Mouse (Mus musculus) cerebellum, adult 8-10 months (tissue): ENCODE results near the gene Nlrx1.
"Not testable (repeated sequence)": the region's sequence is repeated elsewhere in the genome, so short reads cannot be mapped to it uniquely, and the experiment has no call there.

ENCODE experiments used
- DNase-seq: peaks from one replicate; pipeline ENCODE4 v3.0.0; 2022

Nlrx1 gene

DNA sequence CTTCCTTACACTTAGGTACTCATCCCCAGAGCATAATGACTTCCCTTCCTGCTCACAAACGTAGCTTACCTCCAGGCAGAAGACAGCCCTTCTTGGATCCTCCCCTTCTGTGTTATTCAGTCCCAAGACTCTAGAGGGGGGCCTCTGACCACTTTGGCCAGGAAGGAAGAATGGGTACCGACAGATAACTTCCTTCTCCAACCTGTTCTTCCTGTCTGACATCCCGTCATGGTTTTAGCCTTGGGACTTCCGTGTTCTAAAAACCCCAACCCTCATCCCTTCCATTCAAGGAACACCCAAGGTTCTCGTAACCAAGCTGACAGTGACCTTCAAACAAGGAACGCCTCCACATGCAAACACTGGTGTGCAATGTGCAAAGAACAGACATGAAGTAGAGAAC lies at the start of gene Nlrx1:
Gene Nlrx1, minus strand, starts transcription at position 168 of the 400 bp plus-strand sequence.
- no peak for DNase-seq

DNA sequence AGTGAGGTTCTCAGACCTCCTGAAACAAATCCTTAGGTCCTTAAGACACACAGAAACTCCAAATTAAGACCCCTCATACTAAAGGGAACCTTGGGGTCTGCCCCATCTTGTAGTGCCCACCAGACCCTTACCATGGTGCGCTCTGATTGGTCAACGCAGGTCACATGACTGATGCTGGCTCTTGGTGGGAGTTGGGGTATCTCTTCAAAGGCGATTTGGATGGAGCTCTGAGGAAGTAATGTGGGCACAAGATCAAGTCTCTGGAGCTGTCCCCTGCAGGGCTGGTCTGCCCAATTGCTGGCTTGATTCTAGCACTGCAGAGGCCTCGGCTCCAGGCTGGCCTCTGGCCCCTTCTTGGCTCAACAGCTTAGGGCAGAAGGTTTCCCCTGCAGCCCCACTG lies 49.1 kb upstream of the Nlrx1 start:
- DNase-seq, result no peak

DNA sequence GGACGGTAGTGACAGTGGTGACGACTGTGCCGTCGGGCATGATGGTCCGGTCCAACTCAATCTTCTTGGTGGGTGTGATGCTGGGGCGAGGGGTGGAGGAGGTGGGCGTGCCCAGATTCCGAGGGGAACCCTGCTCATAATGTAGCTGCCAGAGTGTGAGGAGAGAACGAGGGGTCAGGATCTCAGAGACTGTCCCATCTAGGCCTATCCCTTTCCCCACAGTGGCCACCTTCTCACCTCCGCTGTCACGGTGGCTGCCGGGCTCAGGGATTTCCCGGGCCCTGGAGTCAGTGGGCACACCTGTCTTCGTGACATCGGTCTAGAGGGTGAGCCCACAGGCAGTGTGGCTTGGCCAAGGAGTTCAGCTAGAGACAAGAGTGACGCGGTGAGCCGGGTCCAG lies 46.5 kb upstream of the Nlrx1 start:
- no peak for DNase-seq

DNA sequence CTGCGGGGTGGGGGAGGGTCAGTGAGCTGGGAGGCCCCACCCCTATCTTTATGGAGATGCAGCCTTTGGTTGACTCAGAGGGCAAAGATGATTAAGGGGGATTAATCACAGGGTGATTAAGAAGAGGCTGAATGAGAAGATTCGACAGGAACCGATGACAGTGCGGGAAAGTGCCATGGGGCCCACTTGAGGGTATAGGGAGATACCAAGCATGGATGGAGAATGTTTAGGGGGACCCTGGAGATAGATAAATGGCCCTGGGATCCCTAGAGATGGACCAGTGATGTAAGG lies 45.8 kb upstream of the Nlrx1 start:
- DNase-seq, result no peak

DNA sequence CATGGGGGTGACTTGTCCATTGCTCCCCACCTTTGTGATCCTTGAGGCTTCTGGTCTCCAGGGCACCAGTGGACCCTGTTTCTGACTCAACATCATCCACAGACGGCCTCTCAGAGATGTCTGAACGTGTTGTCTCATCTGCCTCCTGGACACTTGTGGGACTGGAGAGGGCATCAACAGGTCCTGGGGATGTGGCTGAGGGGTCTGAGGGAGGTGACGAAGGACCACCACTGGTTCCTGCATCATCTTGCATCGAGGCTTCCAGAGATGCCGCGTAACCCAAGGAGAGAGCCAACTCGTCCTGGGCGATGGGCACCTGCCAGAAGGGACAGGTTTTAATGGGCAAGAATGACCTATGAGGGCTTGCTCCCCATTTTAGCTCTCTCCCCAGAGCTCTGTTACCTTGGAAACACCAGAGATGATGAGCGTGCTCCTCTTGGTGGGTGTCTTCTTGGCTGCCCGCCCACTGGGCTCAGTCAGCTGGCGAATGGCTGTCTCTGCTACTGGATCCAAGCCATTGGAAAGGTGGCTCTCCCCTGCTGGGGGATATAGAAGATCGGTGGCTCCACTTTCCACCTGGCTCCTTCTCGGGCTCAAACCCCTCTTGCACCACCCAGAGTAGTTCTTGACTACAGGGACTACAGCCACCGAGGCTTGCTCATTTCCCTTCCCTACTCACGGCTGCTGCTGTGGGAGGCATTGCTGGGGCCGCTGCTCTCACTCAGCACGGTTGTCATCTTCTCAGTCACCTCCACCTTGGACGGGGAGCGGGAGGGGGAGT lies 45.3 kb upstream of the Nlrx1 start:
- no peak for DNase-seq

DNA sequence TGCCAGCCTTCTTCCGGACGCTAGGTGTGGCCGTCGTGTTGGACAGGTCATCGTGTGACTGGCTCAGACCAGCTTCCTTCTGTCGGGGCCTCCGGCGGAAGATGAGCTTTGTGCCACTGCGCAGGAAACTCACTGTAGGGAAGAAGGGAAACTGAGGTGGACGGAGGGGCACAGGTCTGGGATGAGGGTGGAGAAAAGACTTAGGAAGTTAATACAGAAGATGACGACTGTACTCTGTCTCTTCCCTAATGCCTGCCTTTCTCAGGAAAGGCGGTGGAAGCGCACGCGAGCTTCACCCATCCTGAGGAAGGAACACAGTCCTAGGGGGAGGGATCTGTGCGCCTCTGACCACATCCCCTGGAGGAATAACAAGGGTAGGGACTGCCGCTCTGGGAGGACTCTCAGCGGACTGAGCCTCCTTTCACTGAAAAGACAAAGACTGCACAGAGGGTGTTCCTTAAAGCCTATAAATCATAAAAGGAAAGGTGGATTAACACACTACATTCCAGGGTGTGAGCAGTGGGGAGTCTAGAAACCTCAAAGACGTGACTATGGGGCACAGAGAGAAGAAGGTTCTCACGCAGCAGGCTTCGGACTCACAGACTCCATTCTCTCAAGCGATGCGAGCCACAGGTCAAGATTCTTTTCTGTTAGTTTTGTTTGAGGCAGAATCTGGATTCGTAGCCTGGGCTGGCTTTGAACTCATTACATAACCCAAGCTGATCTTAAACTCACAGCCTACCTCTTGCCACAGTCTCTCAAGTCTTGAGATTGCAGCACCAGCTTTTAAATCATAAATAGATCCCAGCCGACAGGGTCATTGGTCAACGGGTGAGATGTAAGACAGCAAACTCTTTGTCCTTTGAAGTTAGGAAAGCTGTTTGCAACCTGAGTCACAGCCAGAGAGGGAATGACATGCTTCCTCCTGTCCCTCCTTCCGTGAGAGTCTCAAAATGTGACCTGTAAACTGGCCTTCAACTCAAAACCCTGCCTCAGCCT lies 43.0 kb upstream of the Nlrx1 start:
- DNase-seq, result no peak

DNA sequence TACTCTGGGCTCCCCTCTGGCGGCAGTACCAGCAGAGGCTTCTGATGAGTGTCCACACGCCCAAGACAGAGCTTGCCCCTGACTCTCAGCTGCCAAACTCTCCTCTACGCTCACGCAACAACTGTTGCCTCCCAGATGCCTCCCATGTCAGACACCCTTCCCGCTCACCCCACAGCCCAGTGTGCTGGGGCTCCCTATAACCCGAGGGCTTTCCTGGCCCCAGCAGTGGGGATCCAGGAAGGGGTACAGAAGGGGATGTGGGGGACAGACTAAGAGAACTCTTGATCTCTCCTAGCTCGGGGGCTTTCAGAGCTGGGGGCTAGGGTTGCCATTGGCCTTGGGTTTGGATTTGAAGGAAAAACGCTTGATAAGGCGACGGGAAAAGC lies 42.3 kb upstream of the Nlrx1 start:
- no peak for DNase-seq

DNA sequence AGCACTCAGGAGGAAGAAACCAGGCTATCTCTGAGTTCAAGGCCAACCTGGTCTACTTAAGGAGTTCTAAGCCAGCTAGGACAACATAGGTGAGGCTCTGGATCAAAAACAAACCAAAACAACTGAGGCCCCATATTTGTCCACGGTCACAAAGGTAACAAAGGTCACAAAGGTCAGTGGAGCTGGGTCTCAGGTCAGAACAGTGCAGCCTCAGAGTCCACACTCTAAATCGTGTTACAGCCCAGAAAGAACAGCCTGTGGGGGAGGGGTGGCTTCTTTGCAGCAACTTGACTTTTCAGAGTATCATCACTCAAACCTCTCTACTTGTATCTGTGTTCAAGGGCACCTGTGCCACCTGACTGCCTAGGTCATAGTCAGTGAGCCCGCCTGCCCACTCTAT lies 41.4 kb upstream of the Nlrx1 start:
- no peak for DNase-seq

DNA sequence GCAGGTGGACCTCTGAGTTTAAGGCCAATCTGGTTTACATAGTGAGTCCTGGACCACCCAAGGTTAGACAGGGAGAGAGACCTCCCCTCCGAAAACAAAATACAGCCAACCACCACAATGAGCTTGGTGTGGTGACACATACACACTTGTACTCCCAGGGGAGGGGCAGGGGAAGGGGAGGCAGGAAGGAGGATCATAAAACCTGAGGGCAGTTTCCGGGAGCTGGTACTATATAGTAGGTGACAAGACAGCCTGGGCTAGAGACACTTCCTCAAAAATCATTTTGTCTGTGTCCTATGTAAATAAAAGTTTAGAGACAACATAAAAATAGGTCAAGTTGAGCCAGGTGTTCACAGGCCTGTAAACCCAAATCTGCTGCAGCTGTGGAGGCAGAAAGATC lies 38.8 kb upstream of the Nlrx1 start:
- no peak for DNase-seq

DNA sequence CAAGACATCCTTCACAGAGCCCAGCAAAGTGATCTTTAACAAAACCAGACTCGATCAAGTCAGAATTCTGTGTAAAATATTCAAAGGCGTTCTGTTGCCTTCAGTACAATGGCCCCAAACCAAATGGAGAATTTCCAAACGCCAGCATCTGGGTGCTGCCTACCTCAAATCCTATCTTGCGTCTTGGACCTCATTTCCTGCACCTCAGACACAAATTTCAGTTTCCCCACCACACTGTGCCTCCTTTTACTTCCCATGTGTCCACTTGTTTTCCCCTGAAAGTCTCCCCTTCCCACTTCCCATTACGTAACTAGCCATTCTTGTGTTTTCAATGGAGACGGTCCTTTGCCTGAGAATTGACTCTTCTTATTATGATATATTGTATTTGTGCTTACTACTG lies 38.1 kb upstream of the Nlrx1 start:
- DNase-seq, result no peak

DNA sequence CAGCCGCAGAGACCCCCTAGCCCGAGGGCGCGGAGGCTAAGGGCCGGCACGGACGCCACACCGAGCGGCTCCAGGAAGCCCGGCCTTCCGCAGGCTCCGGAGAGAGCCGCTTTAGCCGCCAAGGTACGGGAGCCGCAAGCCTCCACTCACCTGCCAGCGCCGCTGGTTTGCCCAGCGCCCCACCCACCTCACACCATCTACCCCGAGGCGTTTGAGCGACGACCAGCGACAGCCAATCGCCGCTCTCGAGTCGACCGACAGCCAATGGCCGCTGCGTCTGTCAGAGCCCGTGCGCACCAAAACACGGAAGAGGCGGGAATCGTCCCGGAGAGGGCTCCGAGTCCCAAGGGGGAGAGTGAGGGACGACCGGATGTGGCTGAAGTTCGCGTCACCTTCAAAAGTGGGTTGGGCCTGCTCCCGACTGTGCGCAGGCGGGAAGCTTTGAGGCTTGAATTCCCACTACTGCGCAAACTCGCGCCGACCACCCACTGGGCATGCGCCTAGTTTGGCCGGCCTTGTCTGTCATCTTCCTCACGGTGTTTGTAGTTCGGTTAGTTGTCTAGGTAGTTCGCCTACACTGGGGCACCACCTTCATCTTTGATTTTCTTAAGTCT lies 37.2 kb upstream of the Nlrx1 start, which contains the start of gene Hinfp:
Gene Hinfp, minus strand, starts transcription at position 206 of the 614 bp plus-strand sequence.
- DNase-seq, result peak; percentile 96

DNA sequence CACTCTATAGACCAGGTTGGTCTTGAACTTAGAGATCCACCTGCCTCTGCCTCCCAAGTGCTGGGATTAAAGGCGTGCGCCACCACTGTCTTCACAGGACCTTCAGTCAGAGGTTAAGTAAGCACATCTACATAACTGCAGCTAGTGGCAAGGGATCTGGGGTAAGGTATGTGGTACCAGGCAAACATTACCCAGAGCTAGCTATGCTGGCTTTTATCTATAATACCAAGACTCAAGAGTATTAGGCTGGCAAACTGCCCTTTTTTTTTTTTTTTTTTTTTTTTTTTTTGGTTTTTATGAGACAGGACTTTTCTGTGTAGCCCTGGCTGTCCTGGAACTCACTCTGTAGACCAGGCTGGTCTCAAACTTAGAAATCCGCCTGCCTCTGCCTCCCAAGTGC lies 31.6 kb upstream of the Nlrx1 start:
- DNase-seq, result not testable (repeated sequence)

DNA sequence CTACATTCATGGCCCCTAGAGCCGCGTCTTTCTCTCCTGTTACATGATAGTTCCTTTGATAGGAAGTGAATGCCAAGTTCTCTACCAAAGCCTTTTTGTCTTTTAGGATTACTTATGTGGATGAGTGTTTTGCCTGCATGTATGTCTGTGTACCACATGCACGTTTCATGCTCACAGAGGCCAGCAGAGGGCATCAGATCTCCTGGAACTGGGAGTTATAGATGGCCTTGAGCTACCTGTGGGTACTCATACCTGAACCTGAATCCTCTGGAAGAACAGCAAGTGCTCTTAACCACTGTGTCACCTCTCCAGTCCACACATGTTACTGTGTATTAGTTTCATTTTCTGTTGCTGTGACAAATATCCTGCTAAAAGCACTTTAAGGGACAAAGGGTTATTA lies 24.1 kb upstream of the Nlrx1 start:
- DNase-seq, result no peak

DNA sequence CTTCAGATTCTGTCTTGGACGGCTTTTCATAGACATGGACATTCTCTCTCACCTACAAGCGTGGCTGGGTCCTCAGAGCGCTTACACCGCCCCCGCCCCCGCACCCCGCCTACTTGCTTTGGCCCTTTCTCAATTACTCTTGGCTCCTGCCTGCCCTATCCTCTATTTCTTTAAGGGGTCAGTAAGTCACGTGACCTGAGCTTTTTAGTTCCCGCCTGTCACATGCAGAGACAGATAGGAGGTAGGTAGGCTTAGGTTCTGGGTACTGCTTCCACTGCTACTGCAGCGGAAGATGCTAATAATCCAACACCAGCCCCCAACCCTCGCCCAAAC lies 20.5 kb upstream of the Nlrx1 start:
- DNase-seq, result no peak

DNA sequence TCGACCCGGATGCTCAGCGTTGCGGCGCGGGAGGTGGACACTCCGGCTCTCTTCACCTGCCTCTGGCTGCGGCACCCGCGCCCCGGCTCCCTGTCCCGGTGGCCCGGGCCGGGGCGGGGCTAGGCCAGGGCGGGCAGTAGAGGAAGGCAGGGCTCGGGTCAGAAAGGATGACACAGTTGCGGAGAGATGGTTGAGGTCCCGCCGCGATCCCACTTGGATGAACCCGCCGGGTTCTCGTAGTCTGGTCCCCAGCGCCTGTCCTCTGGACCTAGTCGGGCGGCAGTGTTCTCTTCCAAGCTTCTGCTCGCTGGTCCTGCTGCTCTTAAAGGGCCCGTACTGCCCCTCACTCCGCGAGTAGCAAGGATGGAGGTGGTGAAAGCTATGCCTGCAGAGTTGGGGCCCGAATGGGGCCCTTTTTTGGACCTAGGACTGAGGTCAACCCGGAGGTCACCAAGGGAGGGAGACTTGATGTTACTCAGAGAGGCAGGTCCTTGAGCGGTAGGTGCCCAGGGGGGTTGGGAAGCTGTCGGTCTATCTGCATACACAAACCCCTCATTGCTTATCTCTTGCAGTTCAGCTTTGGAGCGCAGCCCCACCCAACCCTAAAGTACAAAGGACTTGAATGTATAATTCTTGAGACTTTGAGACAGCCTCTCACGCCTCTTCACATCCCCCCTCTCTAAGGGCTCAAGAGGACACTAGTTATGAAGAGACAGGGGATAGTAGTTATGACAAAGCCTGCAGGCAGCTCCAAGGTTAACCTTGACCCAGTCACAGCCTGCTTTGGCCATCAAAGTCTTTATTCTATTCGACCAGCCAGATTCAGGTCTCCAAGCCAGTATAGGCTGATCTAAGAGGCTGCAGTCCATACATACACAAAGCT lies 19.9 kb upstream of the Nlrx1 start, which contains the start of gene Abcg4:
Gene Abcg4, minus strand, starts transcription at position 540 of the 883 bp plus-strand sequence.
- DNase-seq, result peak; percentile 67

DNA sequence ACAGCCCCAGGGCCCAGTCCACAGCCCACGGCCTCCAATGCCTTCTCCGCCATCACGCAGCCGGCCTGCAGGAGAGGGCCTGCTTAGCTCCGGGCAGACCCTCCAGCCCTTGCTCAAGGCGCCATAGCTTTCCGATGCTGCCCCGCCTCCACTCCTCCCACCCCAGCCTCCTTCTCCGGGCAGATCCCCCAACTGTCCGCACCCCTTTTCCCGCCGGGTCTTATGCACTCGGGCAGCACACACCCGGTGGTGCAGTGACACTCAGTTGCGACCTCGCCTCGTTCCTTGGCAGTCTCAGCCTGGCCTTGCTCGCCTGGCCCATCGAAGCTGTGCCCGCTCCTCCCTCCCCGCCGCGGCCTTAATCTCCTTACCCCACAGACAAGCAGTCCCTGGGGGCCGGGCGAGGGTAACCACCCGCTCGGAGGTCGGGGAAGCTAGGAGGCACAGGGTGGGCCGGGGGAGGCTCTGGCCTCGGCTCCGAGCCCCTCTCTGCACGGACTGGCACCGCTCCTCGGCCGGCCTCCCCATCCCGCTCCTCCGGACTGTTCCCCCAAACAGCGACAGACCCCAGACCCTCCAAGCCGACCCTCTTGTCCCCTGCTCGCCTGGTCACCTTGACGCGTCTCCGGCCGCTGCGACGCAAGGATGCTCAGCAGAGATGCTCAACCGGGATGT lies 19.1 kb upstream of the Nlrx1 start:
- DNase-seq, result peak; percentile 45

DNA sequence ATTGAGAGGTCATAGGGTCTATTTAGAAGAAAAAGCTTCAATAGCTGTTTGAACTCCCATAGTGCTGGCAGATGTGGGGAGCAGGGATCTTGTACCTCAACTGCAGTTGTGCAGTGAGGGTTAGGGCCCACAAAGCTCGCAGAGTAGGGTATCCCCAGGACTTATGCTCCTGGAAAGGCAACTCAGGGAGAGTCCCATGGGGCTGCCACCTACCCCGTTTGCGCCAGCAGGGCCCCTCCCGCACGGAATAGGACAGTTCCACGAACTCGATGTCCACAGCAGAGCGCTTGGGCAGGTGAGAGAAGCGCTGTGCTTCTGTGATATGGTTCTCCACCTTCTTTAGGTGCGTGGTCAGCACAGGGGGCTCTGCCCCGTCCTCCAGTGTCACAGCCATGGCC lies 18.6 kb upstream of the Nlrx1 start:
- DNase-seq, result peak; percentile 32

DNA sequence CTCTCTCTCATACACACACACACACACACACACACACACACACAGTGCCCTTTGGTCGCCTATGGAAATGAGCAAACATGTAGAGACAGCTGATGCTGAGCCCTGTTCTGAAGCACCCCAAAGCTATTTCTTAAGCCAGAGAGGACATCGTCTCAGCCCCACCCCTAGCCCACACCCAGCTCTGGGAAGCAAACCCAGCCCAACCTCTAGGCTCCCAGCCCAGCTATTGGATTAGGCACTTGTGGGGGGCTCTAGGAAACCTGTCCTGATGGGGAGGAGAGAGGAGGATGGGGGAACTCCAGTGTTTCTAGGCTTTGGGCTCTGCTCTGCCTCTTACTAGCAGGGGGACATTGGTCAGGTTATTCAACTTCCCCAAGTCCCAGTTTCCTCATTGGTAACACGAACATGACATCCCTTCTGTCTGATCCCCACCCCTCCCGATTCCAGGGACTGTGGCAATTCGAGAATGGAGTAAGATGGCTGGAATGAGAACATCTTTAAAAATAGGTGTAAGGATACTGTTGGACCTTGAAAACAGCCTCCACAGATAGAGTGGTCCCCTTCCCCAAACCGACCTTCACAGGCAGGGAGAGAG lies 18.0 kb upstream of the Nlrx1 start:
- no peak for DNase-seq

DNA sequence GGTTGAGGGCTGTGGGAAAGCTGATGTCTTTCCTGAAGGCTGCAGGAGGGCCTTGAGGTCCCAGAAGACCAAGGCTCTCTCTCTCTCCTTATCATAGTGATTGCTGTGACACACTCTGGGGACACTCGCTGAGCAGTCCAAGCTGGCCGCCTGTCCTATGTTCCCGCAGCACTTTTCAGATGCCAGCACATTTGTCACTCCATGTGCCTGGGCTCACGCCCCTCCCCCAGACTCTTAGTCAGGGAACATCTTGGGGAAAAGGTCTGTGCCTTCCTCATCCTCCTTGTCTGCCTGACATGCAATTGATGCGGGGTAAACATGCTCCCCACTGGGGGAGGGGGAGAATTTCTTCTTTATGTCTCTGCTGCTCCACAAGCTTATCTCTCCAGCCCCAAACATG lies 14.8 kb upstream of the Nlrx1 start:
- DNase-seq, result no peak

DNA sequence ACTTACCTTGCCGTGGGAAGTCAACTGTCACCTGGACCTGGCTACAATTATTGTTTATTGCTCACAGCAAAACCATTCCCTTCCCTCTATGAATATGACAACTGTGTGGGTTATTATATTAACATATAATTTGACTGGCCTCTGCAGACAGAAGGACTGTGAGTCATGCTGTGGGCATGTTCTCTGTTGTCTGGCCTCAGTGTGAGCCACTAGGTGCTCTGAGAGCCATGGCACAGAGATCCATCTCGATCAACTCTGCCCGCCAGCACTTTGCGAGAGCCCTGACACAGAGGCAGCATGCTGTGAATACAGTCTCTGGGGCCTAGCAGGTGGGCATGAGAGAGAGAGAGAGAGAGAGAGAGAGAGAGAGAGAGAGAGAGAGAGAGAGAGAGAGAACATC lies 1.6 kb upstream of the Nlrx1 start:
- DNase-seq, result no peak

DNA sequence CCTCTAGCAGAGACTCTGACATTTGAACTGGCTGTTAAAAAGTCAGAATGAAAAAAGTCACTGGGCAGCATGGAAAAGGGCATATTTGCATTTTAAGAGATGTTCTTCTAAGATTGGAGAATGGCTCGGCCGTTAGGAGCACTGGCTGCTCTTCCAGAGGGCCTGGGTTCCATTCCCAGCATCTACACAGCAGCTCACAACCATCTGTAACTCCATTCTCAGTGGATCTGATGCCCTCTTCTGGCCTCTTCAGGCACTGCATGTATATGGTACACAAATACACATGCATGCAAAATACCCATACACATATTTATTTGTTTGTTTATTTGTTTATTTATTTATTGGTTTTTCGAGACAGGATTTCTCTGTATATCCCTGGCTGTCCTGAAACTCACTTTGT lies 678 bp upstream of the Nlrx1 start:
- peak; percentile 45 for DNase-seq

DNA sequence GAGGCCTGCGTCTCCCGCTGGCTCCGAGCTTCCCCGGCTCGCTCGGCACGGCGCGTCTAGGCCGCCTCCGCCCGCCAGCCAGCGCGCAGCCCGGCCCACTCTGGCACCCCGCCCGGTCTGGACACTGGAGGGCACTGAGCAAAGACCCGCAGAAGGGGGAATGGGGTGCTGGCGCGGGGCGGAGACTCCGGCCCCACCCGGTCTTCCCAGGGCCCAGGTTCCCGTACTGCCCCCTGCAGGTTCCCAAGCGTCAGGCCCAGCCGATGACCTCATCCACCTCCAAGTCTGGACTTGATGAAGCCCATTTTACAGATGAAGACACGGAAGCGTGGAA lies 405 bp downstream of the Nlrx1 start:
- peak; percentile 86 for DNase-seq
